Mouse (Mus musculus): ENCODE data around the gene Ehbp1. TPM values are rescaled to one million over a fixed set of nuclear protein-coding genes. Genes with fewer than 3 reads are reported as not detected.

Ehbp1 gene
- polyA plus RNA-seq, 1 experiment from 2014 or later, result 6.3 TPM

GRCm38 (mm10) chr11:21985118-21985517 lies 357.0 kb downstream of the Ehbp1 start:
- H3K27me3 ChIP-seq (replicated peaks; ENCODE audit: control insufficient read depth, insufficient read depth, low read length), result peaks cover 27% of the 10 kb centered on the region

GRCm38 (mm10) chr11:21974005-21974531 lies 368.0 kb downstream of the Ehbp1 start:
- Histone ChIP-seq H3K27ac (ENCODE audit: low read depth, low read length) (no peak overlapping the region), H3K36me3 (ENCODE audit: control insufficient read depth, insufficient read depth, low read length) (no peaks in the 10 kb centered on the region), H3K9ac (ENCODE audit: low read depth, low read length) (no peak overlapping the region), H3K27me3 (replicated peaks; ENCODE audit: control insufficient read depth, insufficient read depth, low read length) (no peaks in the 10 kb centered on the region), H3K9me3 (ENCODE audit: control insufficient read depth, low read length) (no peaks in the 10 kb centered on the region), H3K4me2 (no peak overlapping the region), H3K4me1 (replicated peaks; ENCODE audit: control insufficient read depth, insufficient read depth, low read length) (no peaks in the 10 kb centered on the region), H3K4me3 (ENCODE audit: low read depth, low read length) (no peak overlapping the region)
- DNase-seq (ENCODE audit: low spot score) (no peak), ATAC-seq (replicated peaks; ENCODE audit: low FRiP score) (no peak)
- 67% methylated on average over 5 of the region's 5 CpGs for WGBS

More at GRCm38 (mm10) chr11:21985118-21985517, 357.0 kb downstream of the Ehbp1 start:
- ATAC-seq (replicated peaks; ENCODE audit: low FRiP score), result no peak
- no peaks in the 10 kb centered on the region for H3K4me1 ChIP-seq (replicated peaks; ENCODE audit: control insufficient read depth, insufficient read depth, low read length)
- H3K9ac ChIP-seq (ENCODE audit: low read depth, low read length), result no peak overlapping the region
- H3K27ac ChIP-seq (ENCODE audit: low read depth, low read length), result no peak overlapping the region
- no peak for DNase-seq (ENCODE audit: low spot score)
- WGBS, result 63% methylated on average over 1 of the region's 1 CpGs
- H3K4me2 ChIP-seq, result no peak overlapping the region
- no peaks in the 10 kb centered on the region for H3K36me3 ChIP-seq (ENCODE audit: control insufficient read depth, insufficient read depth, low read length)
- no peaks in the 10 kb centered on the region for H3K9me3 ChIP-seq (ENCODE audit: control insufficient read depth, low read length)
- H3K4me3 ChIP-seq (ENCODE audit: low read depth, low read length), result no peak overlapping the region

- no peaks in the 10 kb centered on the region for H3K4me1 ChIP-seq (replicated peaks; ENCODE audit: control insufficient read depth, insufficient read depth, low read length)
- no peaks in the 10 kb centered on the region for H3K36me3 ChIP-seq (ENCODE audit: control insufficient read depth, insufficient read depth, low read length)
- H3K27me3 ChIP-seq (replicated peaks; ENCODE audit: control insufficient read depth, insufficient read depth, low read length), result no peaks in the 10 kb centered on the region
- no peak overlapping the region for H3K4me3 ChIP-seq (ENCODE audit: low read depth, low read length)
- DNase-seq (ENCODE audit: low spot score) (no peak), ATAC-seq (replicated peaks; ENCODE audit: low FRiP score) (no peak)
- 54% methylated on average over 3 of the region's 3 CpGs for WGBS
- H3K27ac ChIP-seq (ENCODE audit: low read depth, low read length), result no peak overlapping the region
- no peak overlapping the region for H3K4me2 ChIP-seq
- no peak overlapping the region for H3K9ac ChIP-seq (ENCODE audit: low read depth, low read length)
- H3K9me3 ChIP-seq (ENCODE audit: control insufficient read depth, low read length), result no peaks in the 10 kb centered on the region
These were observed 368.5 kb downstream of the Ehbp1 start for GRCm38 (mm10) chr11:21973597-21973996.

GRCm38 (mm10) chr11:21968922-21969321 lies 373.2 kb downstream of the Ehbp1 start:
- H3K27me3 ChIP-seq (replicated peaks; ENCODE audit: control insufficient read depth, insufficient read depth, low read length), result no peaks in the 10 kb centered on the region
- H3K4me2 ChIP-seq, result no peak overlapping the region
- no peak overlapping the region for H3K9ac ChIP-seq (ENCODE audit: low read depth, low read length)
- DNase-seq (ENCODE audit: low spot score), result no peak
- WGBS, result 96% methylated on average over 3 of the region's 3 CpGs
- H3K36me3 ChIP-seq (ENCODE audit: control insufficient read depth, insufficient read depth, low read length), result no peaks in the 10 kb centered on the region
- H3K9me3 ChIP-seq (ENCODE audit: control insufficient read depth, low read length), result no peaks in the 10 kb centered on the region
- H3K4me1 ChIP-seq (replicated peaks; ENCODE audit: control insufficient read depth, insufficient read depth, low read length), result no peaks in the 10 kb centered on the region
- no peak overlapping the region for H3K4me3 ChIP-seq (ENCODE audit: low read depth, low read length)
- H3K27ac ChIP-seq (ENCODE audit: low read depth, low read length), result no peak overlapping the region
- ATAC-seq (replicated peaks; ENCODE audit: low FRiP score), result no peak

Other genes with a start within 250 kb of the Ehbp1 start
- 6.4 and 6.5 TPM in 2 replicates for gene Tmem17, start 169.8 kb upstream of the Ehbp1 start, polyA plus RNA-seq (2014; fragmentation: Nextera tagmentation; extraction: Ambion mirVana)

Data from liver, embryonic 11.5 days (tissue).